Comparison of ENCODE assay signal across 15 mouse cellular contexts in genomic region chr14:76053726-76054125, GRCm38 (mm10). TPM values are rescaled to one million over a fixed set of nuclear protein-coding genes. Genes with fewer than 3 reads are reported as not detected.
DNase-seq lines count a peak whose midpoint lies in the region; ATAC-seq and TF ChIP-seq lines count a peak whose summit lies in the region.
"Had no signal": no experiment of that assay in that cellular context is flagged by ENCODE, and none has a peak within 500 bp of the region (broad histone marks: within the 10 kb centered on the region; RNA-seq: fewer than 3 reads in every experiment).

No protein-coding gene starts in this region.

- peaks cover 5 to 10% of the 10 kb centered on the region in 2 experiments for H3K4me1 ChIP-seq in heart, embryonic 14.5 days (ENCODE audit: control insufficient read depth in 2 of 2, insufficient read depth in 2 of 2, low read length in 2 of 2)
- H3K4me1 ChIP-seq in heart, embryonic 12.5 days (replicated peaks), result peaks cover 11% of the 10 kb centered on the region
- 0 out of 2 replicates have a peak, but pooled peaks cover 2% of the 10 kb centered on the region for H3K4me1 ChIP-seq in kidney, adult 2 months (ENCODE audit: control insufficient read depth, insufficient read depth, low read length)
- H3K4me1 ChIP-seq in neural tube, embryonic 13.5 days (replicated peaks), result peaks cover 12% of the 10 kb centered on the region
- peaks cover 5% of the 10 kb centered on the region; the same call in 1 of the 2 replicates for H3K4me1 ChIP-seq in neural tube, embryonic 15.5 days
- no peaks in the 10 kb centered on the region for H3K4me1 ChIP-seq in hindbrain, postnatal 0 days (ENCODE audit: insufficient read depth, low read length)
- H3K4me1 ChIP-seq: embryonic facial prominence, embryonic 12.5 days; liver, embryonic 15.5 days; megakaryocyte, embryonic 14.5 days had no signal

- ATAC-seq in heart, embryonic 14.5 days (ENCODE audit: insufficient number of reproducible peaks, insufficient read depth, low FRiP score, low read depth), result no peak
- ATAC-seq in heart, embryonic 12.5 days (ENCODE audit: insufficient number of reproducible peaks, low FRiP score), result no peak
- ATAC-seq in neural tube, embryonic 13.5 days (ENCODE audit: low read depth), result no peak
- ATAC-seq in neural tube, embryonic 15.5 days (ENCODE audit: low FRiP score), result no peak
- no peak for ATAC-seq in hindbrain, postnatal 0 days
- ATAC-seq: lung, postnatal 0 days had no signal

- no peak overlapping the region for H3K4me3 ChIP-seq in heart, embryonic 14.5 days (ENCODE audit: control insufficient read depth in 1 of 2, insufficient read depth in 1 of 2, low read depth in 1 of 2, low read length in 2 of 2)
- no peak overlapping the region for H3K4me3 ChIP-seq in heart, embryonic 12.5 days
- H3K4me3 ChIP-seq in kidney, adult 2 months (ENCODE audit: insufficient read depth, low read depth, low read length), result no peak overlapping the region
- no peak overlapping the region for H3K4me3 ChIP-seq in neural tube, embryonic 13.5 days
- H3K4me3 ChIP-seq in neural tube, embryonic 15.5 days (replicated peaks), result no peak overlapping the region
- H3K4me3 ChIP-seq in hindbrain, postnatal 0 days (ENCODE audit: low read length), result no peak overlapping the region
- H3K4me3 ChIP-seq: embryonic facial prominence, embryonic 12.5 days; liver, embryonic 15.5 days; megakaryocyte, embryonic 14.5 days had no signal

- DNase-seq in kidney, postnatal 10 days, result peak; percentile 53
- no peak for DNase-seq in kidney, adult 2 months
- DNase-seq in hindbrain, postnatal 0 days (ENCODE audit: low spot score), result peak; percentile 43
- DNase-seq: adrenal gland, postnatal 25 days; cerebellum, adult 9-10 months; kidney, adult 9 months; thymus, postnatal 36 days had no signal

- H3K36me3 ChIP-seq in heart, embryonic 14.5 days (ENCODE audit: control insufficient read depth, insufficient read depth, low read length), result no peaks in the 10 kb centered on the region
- H3K36me3 ChIP-seq in heart, embryonic 12.5 days, result no peaks in the 10 kb centered on the region
- H3K36me3 ChIP-seq in kidney, adult 2 months (ENCODE audit: control insufficient read depth, insufficient read depth, low read length), result no peaks in the 10 kb centered on the region
- no peaks in the 10 kb centered on the region for H3K36me3 ChIP-seq in neural tube, embryonic 13.5 days
- H3K36me3 ChIP-seq in neural tube, embryonic 15.5 days, result no peaks in the 10 kb centered on the region
- H3K36me3 ChIP-seq in hindbrain, postnatal 0 days (ENCODE audit: insufficient read depth, low read length), result no peaks in the 10 kb centered on the region
- H3K36me3 ChIP-seq: embryonic facial prominence, embryonic 12.5 days; liver, embryonic 15.5 days had no signal

- H3K4me2 ChIP-seq in heart, embryonic 14.5 days (ENCODE audit: low read length), result no peak overlapping the region
- H3K4me2 ChIP-seq in heart, embryonic 12.5 days, result no peak overlapping the region
- H3K4me2 ChIP-seq in neural tube, embryonic 13.5 days, result no peak overlapping the region
- no peak overlapping the region for H3K4me2 ChIP-seq in neural tube, embryonic 15.5 days
- no peak overlapping the region for H3K4me2 ChIP-seq in hindbrain, postnatal 0 days (ENCODE audit: low read depth, low read length)
- H3K4me2 ChIP-seq: embryonic facial prominence, embryonic 12.5 days; liver, embryonic 15.5 days had no signal

- H3K9me3 ChIP-seq in heart, embryonic 14.5 days (ENCODE audit: control insufficient read depth, low read length), result no peaks in the 10 kb centered on the region
- no peaks in the 10 kb centered on the region for H3K9me3 ChIP-seq in heart, embryonic 12.5 days (replicated peaks)
- no peaks in the 10 kb centered on the region for H3K9me3 ChIP-seq in neural tube, embryonic 13.5 days
- H3K9me3 ChIP-seq in neural tube, embryonic 15.5 days (replicated peaks), result no peaks in the 10 kb centered on the region
- no peaks in the 10 kb centered on the region for H3K9me3 ChIP-seq in hindbrain, postnatal 0 days (ENCODE audit: low read length)
- H3K9me3 ChIP-seq: embryonic facial prominence, embryonic 12.5 days; liver, embryonic 15.5 days; megakaryocyte, embryonic 14.5 days had no signal

- TF ChIP-seq POLR2A in kidney, adult 2 months (IDR thresholded peaks at IDR 0.05; ENCODE audit: low read depth, low read length), result no peak

- H3K27ac ChIP-seq in heart, embryonic 14.5 days (replicated peaks in 1 of 2; ENCODE audit: control insufficient read depth in 1 of 2, insufficient read depth in 1 of 2, low read depth in 2 of 2, low read length in 2 of 2), result peak overlapping the region; percentile 20 to 26; a peak in 1 of 4 replicates
- no peak overlapping the region for H3K27ac ChIP-seq in heart, embryonic 12.5 days (ENCODE audit: poor library complexity, severe bottlenecking)
- H3K27ac ChIP-seq in kidney, adult 2 months (ENCODE audit: insufficient read depth, low read depth, low read length), result no peak overlapping the region
- H3K27ac ChIP-seq in neural tube, embryonic 13.5 days (replicated peaks), result peak overlapping the region; percentile 64
- H3K27ac ChIP-seq in neural tube, embryonic 15.5 days (replicated peaks), result no peak overlapping the region
- H3K27ac ChIP-seq in hindbrain, postnatal 0 days, result no peak overlapping the region; the same call in 1 of the 2 replicates
- H3K27ac ChIP-seq: embryonic facial prominence, embryonic 12.5 days; liver, embryonic 15.5 days had no signal

- no peak overlapping the region for H3K9ac ChIP-seq in heart, embryonic 14.5 days (ENCODE audit: low read length)
- no peak overlapping the region for H3K9ac ChIP-seq in heart, embryonic 12.5 days
- H3K9ac ChIP-seq in neural tube, embryonic 13.5 days, result no peak overlapping the region
- no peak overlapping the region for H3K9ac ChIP-seq in neural tube, embryonic 15.5 days (replicated peaks)
- no peak overlapping the region for H3K9ac ChIP-seq in hindbrain, postnatal 0 days (replicated peaks; ENCODE audit: low read length)
- H3K9ac ChIP-seq: embryonic facial prominence, embryonic 12.5 days; liver, embryonic 15.5 days had no signal

- WGBS in heart, embryonic 14.5 days, result 73% methylated on average over 11 of the region's 11 CpGs
- WGBS in heart, embryonic 12.5 days, result 73% methylated on average over 11 of the region's 11 CpGs
- 73% methylated on average over 11 of the region's 11 CpGs for WGBS in kidney, adult 2 months
- 59% methylated on average over 11 of the region's 11 CpGs for WGBS in neural tube, embryonic 13.5 days
- 51% methylated on average over 11 of the region's 11 CpGs for WGBS in neural tube, embryonic 15.5 days
- 44% methylated on average over 11 of the region's 11 CpGs for WGBS in hindbrain, postnatal 0 days

- H3K27me3 ChIP-seq in heart, embryonic 14.5 days (ENCODE audit: control insufficient read depth, insufficient read depth, low read length), result no peaks in the 10 kb centered on the region
- no peaks in the 10 kb centered on the region for H3K27me3 ChIP-seq in heart, embryonic 12.5 days (replicated peaks)
- H3K27me3 ChIP-seq in kidney, adult 2 months (replicated peaks; ENCODE audit: control insufficient read depth, insufficient read depth, low read length), result no peaks in the 10 kb centered on the region
- no peaks in the 10 kb centered on the region for H3K27me3 ChIP-seq in neural tube, embryonic 13.5 days
- H3K27me3 ChIP-seq in neural tube, embryonic 15.5 days (replicated peaks), result no peaks in the 10 kb centered on the region
- H3K27me3 ChIP-seq in hindbrain, postnatal 0 days (ENCODE audit: insufficient read depth, low read length), result no peaks in the 10 kb centered on the region
- H3K27me3 ChIP-seq: embryonic facial prominence, embryonic 12.5 days; liver, embryonic 15.5 days had no signal

- no peak for TF ChIP-seq CTCF in kidney, adult 2 months (conservative IDR thresholded peaks at IDR 0.05; ENCODE audit: insufficient read depth, insufficient read length, low read depth, low read length)
- no peak for TF ChIP-seq CTCF in hindbrain, postnatal 0 days (IDR thresholded peaks at IDR 0.05; ENCODE audit: low read depth)

RNA-seq across cellular contexts. Expression of gene Gtf2f2, which starts 43.1 kb away (rescaled TPM):
- 25.4 and 26.9 TPM in 2 replicates for polyA plus RNA-seq in heart, embryonic 14.5 days (2014; fragmentation: Nextera tagmentation; extraction: Ambion mirVana)
- 31.3 and 31.5 TPM in 2 replicates for polyA plus RNA-seq in heart, embryonic 12.5 days (2016; fragmentation: Nextera tagmentation; extraction: Ambion mirVana)
- polyA plus RNA-seq in kidney, adult 2 months (2012; rRNA removed), result 2.3 and 3.2 TPM in 2 replicates
- polyA plus RNA-seq in neural tube, embryonic 13.5 days (2015; fragmentation: Nextera tagmentation; extraction: Ambion mirVana), result 40.1 and 43.1 TPM in 2 replicates
- 37.1 and 37.4 TPM in 2 replicates for polyA plus RNA-seq in neural tube, embryonic 15.5 days (2015; fragmentation: Nextera tagmentation; extraction: Ambion mirVana)
- total RNA-seq in hindbrain, postnatal 0 days (2014; rRNA removed), result 14.8 and 18.5 TPM in 2 replicates
- polyA plus RNA-seq in hindbrain, postnatal 0 days (2015; fragmentation: Nextera tagmentation; extraction: Ambion mirVana), result 40.9 and 41.3 TPM in 2 replicates

RNA-seq across cellular contexts. Expression of gene Gpalpp1, which starts 56.8 kb away (rescaled TPM):
- 11.0 and 12.3 TPM in 2 replicates for polyA plus RNA-seq in heart, embryonic 14.5 days (2014; fragmentation: Nextera tagmentation; extraction: Ambion mirVana)
- polyA plus RNA-seq in heart, embryonic 12.5 days (2016; fragmentation: Nextera tagmentation; extraction: Ambion mirVana), result 13.4 and 14.0 TPM in 2 replicates
- polyA plus RNA-seq in kidney, adult 2 months (2012; rRNA removed), result 4.1 and 5.5 TPM in 2 replicates
- 12.2 and 12.5 TPM in 2 replicates for polyA plus RNA-seq in neural tube, embryonic 13.5 days (2015; fragmentation: Nextera tagmentation; extraction: Ambion mirVana)
- polyA plus RNA-seq in neural tube, embryonic 15.5 days (2015; fragmentation: Nextera tagmentation; extraction: Ambion mirVana), result 9.5 and 10.0 TPM in 2 replicates
- total RNA-seq in hindbrain, postnatal 0 days (2014; rRNA removed), result 11.1 and 14.2 TPM in 2 replicates
- 7.1 and 8.1 TPM in 2 replicates for polyA plus RNA-seq in hindbrain, postnatal 0 days (2015; fragmentation: Nextera tagmentation; extraction: Ambion mirVana)

RNA-seq across cellular contexts. Expression of gene Nufip1, which starts 57.0 kb away (rescaled TPM):
- 7.4 and 8.1 TPM in 2 replicates for polyA plus RNA-seq in heart, embryonic 14.5 days (2014; fragmentation: Nextera tagmentation; extraction: Ambion mirVana)
- 10.8 and 11.3 TPM in 2 replicates for polyA plus RNA-seq in heart, embryonic 12.5 days (2016; fragmentation: Nextera tagmentation; extraction: Ambion mirVana)
- 1.8 and 2.6 TPM in 2 replicates for polyA plus RNA-seq in kidney, adult 2 months (2012; rRNA removed)
- 13.3 and 14.3 TPM in 2 replicates for polyA plus RNA-seq in neural tube, embryonic 13.5 days (2015; fragmentation: Nextera tagmentation; extraction: Ambion mirVana)
- polyA plus RNA-seq in neural tube, embryonic 15.5 days (2015; fragmentation: Nextera tagmentation; extraction: Ambion mirVana), result 12.1 and 14.1 TPM in 2 replicates
- 11.3 and 12.0 TPM in 2 replicates for total RNA-seq in hindbrain, postnatal 0 days (2014; rRNA removed)
- polyA plus RNA-seq in hindbrain, postnatal 0 days (2015; fragmentation: Nextera tagmentation; extraction: Ambion mirVana), result 12.5 and 13.5 TPM in 2 replicates

Comparison
In these comparisons a context has a peak if more than half of its experiments do, and no peak if none do; other contexts are left out.
1. H3K27ac ChIP-seq: peak in heart, embryonic 14.5 days (2 of 2) and neural tube, embryonic 13.5 days (single experiment); none in heart, embryonic 12.5 days (single experiment), kidney, adult 2 months (single experiment), neural tube, embryonic 15.5 days (single experiment) and hindbrain, postnatal 0 days (single experiment).